Mouse (Mus musculus) megakaryocyte, embryonic 14.5 days (primary cell): ENCODE measurements around the gene Map3k7cl.

Source experiments
- FLI1 ChIP-seq: IDR thresholded peaks from 2 replicates; pipeline ENCODE4 v1.6.1; 2012; ENCODE audit warnings: low read length, inconsistent platforms, mixed read lengths
- GATA1 ChIP-seq: IDR thresholded peaks from 3 replicates; pipeline ENCODE4 v1.6.1; 2012; ENCODE audit warnings: mixed read lengths, low read length, inconsistent platforms, borderline replicate concordance

- TF ChIP-seq GATA1 = no peak
- no peak for TF ChIP-seq FLI1
These were observed 82.7 kb downstream of the Map3k7cl start for GRCm38 (mm10) chr16:87635841-87636240.
